Mouse (Mus musculus): Measurements from ENCODE around the gene Daxx. TPM values are rescaled to one million over a fixed set of nuclear protein-coding genes. Genes with fewer than 3 reads are reported as not detected.
"Not testable (repeated sequence)": the region's sequence is repeated elsewhere in the genome, so short reads cannot be mapped to it uniquely, and the experiment has no call there.

The Daxx gene
- total RNA-seq, 1 experiment from 2014 or later: 81.8 TPM

- no peak for ATAC-seq (ENCODE audit: extremely low read depth, insufficient number of reproducible peaks, low FRiP score, poor library complexity, severe bottlenecking)
These were observed 8.3 kb upstream of the Daxx start for GRCm38 (mm10) chr17:33900989-33901314.

- ATAC-seq (ENCODE audit: extremely low read depth, insufficient number of reproducible peaks, low FRiP score, poor library complexity, severe bottlenecking): no peak
These were observed 7.6 kb upstream of the Daxx start for GRCm38 (mm10) chr17:33901653-33902052.

- ATAC-seq (ENCODE audit: extremely low read depth, insufficient number of reproducible peaks, low FRiP score, poor library complexity, severe bottlenecking): no peak
These were observed 7.1 kb upstream of the Daxx start for GRCm38 (mm10) chr17:33902079-33902478.

- ATAC-seq (ENCODE audit: extremely low read depth, insufficient number of reproducible peaks, low FRiP score, poor library complexity, severe bottlenecking): no peak
These were observed 6.7 kb upstream of the Daxx start for GRCm38 (mm10) chr17:33902491-33902890.

- not testable (repeated sequence) for ATAC-seq (ENCODE audit: extremely low read depth, insufficient number of reproducible peaks, low FRiP score, poor library complexity, severe bottlenecking)
These were observed 5.1 kb upstream of the Daxx start for GRCm38 (mm10) chr17:33903911-33904651.

GRCm38 (mm10) chr17:33904835-33905234 lies 4.4 kb upstream of the Daxx start, which contains the start of gene Platr17:
Gene Platr17, plus strand, starts transcription at chr17:33905135.
- not testable (repeated sequence) for ATAC-seq (ENCODE audit: extremely low read depth, insufficient number of reproducible peaks, low FRiP score, poor library complexity, severe bottlenecking)

- ATAC-seq (ENCODE audit: extremely low read depth, insufficient number of reproducible peaks, low FRiP score, poor library complexity, severe bottlenecking): peak; percentile 4; the same call in 1 of the 2 replicates
These were observed 710 bp upstream of the Daxx start for GRCm38 (mm10) chr17:33908331-33909076.

GRCm38 (mm10) chr17:33909869-33910250 lies 646 bp downstream of the Daxx start:
- no peak for ATAC-seq (ENCODE audit: extremely low read depth, insufficient number of reproducible peaks, low FRiP score, poor library complexity, severe bottlenecking)

- no peak for ATAC-seq (ENCODE audit: extremely low read depth, insufficient number of reproducible peaks, low FRiP score, poor library complexity, severe bottlenecking)
These were observed 1.3 kb downstream of the Daxx start for GRCm38 (mm10) chr17:33910346-33911051.

- ATAC-seq (ENCODE audit: extremely low read depth, insufficient number of reproducible peaks, low FRiP score, poor library complexity, severe bottlenecking): no peak
These were observed 2.0 kb downstream of the Daxx start for GRCm38 (mm10) chr17:33911052-33911812.

GRCm38 (mm10) chr17:33911813-33912414 lies 2.7 kb downstream of the Daxx start:
- no peak for ATAC-seq (ENCODE audit: extremely low read depth, insufficient number of reproducible peaks, low FRiP score, poor library complexity, severe bottlenecking)

- no peak for ATAC-seq (ENCODE audit: extremely low read depth, insufficient number of reproducible peaks, low FRiP score, poor library complexity, severe bottlenecking)
These were observed 4.0 kb downstream of the Daxx start for GRCm38 (mm10) chr17:33913264-33913663.

- ATAC-seq (ENCODE audit: extremely low read depth, insufficient number of reproducible peaks, low FRiP score, poor library complexity, severe bottlenecking): no peak
These were observed 4.7 kb downstream of the Daxx start for GRCm38 (mm10) chr17:33913905-33914304.

GRCm38 (mm10) chr17:33914969-33915391 lies 5.8 kb downstream of the Daxx start:
- ATAC-seq (ENCODE audit: extremely low read depth, insufficient number of reproducible peaks, low FRiP score, poor library complexity, severe bottlenecking): no peak

- ATAC-seq (ENCODE audit: extremely low read depth, insufficient number of reproducible peaks, low FRiP score, poor library complexity, severe bottlenecking): peak; percentile 66
These were observed 6.5 kb downstream of the Daxx start, which contains the start of the genes Tapbp and Zbtb22 for GRCm38 (mm10) chr17:33915671-33916250. Gene Tapbp, plus strand, starts transcription at chr17:33915899. Gene Zbtb22, plus strand, starts transcription at chr17:33915904.

GRCm38 (mm10) chr17:33916294-33916693 lies 7.1 kb downstream of the Daxx start:
- ATAC-seq (ENCODE audit: extremely low read depth, insufficient number of reproducible peaks, low FRiP score, poor library complexity, severe bottlenecking): no peak

GRCm38 (mm10) chr17:33916847-33917655 lies 7.8 kb downstream of the Daxx start:
- no peak for ATAC-seq (ENCODE audit: extremely low read depth, insufficient number of reproducible peaks, low FRiP score, poor library complexity, severe bottlenecking)

Data from neutrophil, adult 5-6 weeks (primary cell).